Mouse (Mus musculus) naive thymus-derived CD4-positive, alpha-beta T cell, adult 2 months (primary cell): ENCODE results near the gene Gm4969.

Experiments
- DNase-seq: peaks from one replicate; pipeline ENCODE4 v3.0.0-alpha.2; 2011; ENCODE audit warnings: low read depth

Gm4969 gene

DNA sequence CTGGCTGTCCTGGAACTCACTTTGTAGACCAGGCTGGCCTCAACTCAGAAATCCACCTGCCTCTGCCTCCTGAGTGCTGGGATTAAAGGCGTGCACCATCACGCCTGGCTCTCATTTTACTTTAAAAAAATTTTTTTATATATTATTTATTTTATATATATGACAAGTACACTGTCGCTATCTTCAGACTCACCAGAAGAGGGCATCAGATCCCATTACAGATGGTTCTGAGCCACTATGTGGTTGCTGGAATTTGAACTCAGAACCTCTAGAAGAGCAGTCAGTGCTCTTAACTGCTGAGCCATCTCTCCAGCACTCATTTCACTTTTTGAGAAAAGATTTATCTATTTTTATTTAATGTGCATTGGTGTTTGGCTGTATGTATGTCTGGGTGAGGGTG, 47.1 kb downstream of the Gm4969 start:
- DNase-seq, result peak; percentile 26

DNA sequence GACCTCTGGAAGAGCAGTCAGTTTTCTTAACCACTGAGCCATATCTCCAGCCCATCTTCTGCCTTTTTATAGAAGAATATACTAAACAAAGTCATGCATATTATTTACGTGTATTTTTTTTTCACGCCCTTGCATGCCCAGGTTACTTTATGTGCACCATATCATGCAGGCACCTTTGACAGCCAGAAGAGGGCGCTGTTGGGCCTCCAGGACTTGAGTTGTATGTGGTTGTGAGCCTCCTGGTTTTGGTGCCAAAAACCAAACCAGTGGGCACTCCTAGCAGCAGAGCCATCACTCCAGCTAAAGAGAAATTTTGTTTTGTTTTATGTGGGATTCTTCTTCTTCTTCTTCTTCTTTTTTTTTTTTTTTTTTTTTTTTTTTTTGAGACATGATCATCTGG, 48.7 kb downstream of the Gm4969 start:
- peak; percentile 59 for DNase-seq

DNA sequence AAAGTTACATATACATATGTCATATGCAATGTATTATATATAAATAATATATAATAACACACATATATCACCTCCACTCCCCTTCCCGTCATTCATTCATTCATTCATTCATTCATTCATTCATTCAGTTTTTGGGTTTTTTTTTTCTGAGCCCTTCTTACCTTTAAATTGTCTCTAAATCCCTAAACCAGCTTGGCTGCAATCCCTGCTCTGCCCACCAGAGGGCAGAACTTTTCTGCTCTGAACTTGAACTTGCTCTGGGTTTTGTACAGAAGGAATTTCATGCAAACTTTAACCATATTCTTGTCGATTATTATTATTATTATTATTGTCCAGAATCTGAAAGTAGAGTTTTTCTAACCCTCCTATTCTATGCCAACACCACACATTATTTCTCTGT, 49.5 kb downstream of the Gm4969 start:
- DNase-seq, result peak; percentile 92

DNA sequence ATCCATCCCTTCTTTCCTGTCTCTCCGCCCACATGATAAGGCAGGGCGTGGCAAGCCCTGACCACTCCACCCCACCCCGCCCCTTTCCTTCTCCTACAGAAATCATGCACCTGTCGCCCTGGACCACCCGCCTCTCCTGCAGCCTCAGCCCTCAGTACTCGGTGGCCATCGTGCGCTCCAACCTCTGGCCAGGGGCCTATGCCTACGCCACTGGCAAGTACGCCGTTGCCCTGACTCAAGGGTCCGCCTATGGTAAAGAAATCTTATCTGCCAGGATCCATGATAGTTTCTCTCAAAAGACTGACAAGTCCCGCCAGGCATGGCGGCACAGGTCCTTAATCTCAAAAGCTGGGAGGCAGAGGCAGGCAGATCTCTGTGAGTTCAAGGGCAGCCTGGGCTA, 50.2 kb downstream of the Gm4969 start:
- no peak for DNase-seq

DNA sequence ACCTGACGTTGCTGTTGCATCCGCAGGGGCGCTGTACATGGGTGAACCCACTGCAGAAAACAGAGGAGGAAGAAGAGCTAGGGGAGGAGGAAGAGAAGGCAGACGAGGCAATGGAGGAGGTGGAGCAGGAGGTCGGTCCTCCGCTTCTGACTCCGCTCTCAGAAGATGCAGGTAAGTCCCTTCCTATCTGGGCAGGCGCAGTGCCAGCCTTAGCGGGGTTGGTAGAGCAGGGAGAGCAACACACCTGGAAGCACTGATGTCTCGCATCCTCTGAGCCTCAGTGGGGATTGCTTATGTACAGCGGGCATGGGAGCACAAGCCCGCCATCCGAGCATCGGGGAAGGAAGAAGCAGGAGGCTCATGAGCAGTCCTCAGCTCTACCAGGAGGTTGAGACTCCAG, 51.1 kb downstream of the Gm4969 start:
- DNase-seq, result peak; percentile 25

DNA sequence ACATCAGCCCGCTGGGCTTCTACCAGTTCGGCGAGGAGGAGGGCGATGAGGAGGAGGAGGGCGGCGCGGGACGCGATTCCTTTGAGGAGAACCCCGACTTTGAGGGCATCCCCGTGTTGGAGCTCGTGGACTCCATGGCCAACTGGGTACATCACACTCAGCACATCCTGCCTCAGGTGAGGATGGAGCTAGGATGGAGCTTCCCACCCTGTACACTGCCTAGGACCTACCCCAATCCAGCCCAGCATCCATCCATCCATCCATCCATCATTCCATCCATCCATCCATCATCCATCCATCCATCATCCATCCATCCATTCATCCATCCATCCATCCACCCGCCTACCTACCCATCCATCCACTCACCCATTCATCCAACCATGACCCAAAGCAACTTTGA, 52.3 kb downstream of the Gm4969 start:
- DNase-seq, result no peak

DNA sequence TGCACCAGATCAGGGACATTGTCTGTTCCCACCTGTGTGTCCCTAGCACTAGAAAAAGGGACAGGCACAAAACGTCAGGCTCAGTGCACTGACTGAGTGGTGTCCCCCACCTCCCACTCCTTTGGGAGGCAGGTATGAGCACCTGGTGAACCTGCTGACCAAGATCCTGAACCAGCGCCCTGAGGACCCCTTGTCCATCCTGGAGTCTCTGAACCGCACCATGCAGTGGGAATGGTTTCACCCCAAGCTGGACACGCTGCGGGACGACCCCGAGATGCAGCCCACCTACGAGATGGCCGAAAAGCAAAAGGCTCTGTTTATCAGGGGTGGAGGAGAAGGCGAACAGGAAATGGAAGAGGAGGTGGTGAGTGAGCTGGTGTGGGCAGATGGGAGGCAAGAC, 60.8 kb downstream of the Gm4969 start:
- no peak for DNase-seq

DNA sequence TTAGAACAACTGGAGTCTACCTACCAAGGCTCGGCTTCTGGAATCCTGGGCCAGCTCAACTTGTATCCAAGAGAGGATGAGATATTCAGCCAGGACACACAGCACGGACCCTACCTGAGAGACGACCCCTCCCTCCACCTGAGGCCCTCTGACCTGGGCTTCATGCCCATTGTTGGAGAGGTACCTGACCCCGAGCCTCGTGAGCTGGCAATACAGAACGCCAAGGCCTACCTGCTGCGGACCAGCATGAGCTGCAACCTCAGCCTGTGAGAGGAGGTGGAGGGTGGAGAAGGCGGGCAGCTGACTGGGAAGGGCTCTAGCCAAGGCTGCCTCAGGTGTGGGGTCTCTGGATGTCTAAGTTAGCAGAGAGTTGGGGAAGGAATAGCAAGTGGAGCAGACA, 63.1 kb downstream of the Gm4969 start:
- DNase-seq, result no peak

DNA sequence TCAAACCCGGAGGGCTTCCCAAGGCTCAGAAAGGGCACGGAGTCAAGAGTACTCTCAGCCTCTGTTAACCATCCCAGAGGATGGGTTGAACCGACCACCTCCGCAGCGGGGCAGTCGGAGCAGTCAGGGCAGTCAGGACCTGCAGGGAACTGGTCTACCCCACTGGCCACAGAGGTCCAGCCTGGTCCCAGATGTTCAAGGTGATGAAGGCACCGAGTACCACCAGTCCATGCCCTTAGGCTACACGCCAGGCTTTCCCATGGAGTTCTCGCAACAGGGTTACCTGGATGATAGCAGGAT, 63.4 kb downstream of the Gm4969 start:
- no peak for DNase-seq

DNA sequence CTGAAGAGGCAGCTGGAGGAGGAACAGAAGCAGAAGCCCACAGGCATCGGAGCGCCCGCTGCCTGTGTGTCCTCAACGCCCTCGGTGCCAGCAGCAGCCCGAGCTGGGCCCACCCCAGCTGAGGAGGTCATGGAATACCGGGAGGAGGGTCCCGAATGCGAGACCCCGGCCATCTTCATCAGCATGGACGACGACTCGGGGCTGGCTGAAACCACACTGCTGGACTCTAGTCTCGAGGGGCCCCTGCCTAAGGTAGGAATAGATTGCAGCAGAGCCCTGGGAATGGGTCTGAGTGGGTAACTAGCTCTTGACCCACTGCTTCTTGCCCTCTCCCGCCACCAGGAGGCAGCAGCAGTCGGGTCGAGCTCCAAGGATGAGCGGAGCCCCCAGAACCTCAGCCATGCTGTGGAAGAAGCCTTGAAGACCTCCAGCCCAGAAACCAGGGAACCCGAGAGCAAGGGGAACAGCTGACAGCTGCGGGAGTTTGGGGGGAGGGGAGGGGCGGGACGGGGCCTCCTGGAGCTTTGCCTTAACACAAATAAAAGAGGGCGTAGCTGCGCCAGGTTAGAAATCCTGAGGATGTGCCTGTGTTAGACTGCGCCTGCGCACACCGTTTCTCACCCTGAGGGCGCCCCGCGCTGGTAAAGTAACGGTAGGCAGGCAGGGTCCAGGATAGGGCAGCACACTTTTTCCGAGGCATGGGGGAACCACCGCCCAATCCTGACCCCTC, 64.0 kb downstream of the Gm4969 start, which contains the start of gene Rsph6a:
TSS of gene Rsph6a (plus strand) at position 644 of the 730 bp plus-strand sequence.
- DNase-seq, result no peak

DNA sequence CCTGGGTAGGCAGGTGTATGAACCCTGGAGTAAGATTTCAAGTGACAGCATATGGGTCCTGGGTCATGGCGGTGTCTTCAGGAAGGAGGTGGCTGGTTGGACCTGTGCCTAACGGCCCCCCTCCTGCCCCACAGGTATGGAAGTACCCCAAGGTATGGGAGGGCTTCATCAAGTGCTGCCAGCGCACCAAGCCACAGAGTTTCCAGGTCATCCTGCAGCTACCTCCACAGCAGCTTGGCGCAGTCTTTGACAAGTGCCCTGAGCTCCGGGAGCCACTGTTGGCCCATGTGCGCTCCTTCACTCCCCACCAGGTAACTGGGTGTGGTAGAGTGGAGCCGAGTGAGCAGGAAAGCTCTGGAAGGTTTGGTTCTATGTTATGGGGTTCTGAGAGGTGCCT, 65.0 kb downstream of the Gm4969 start:
- DNase-seq, result no peak

DNA sequence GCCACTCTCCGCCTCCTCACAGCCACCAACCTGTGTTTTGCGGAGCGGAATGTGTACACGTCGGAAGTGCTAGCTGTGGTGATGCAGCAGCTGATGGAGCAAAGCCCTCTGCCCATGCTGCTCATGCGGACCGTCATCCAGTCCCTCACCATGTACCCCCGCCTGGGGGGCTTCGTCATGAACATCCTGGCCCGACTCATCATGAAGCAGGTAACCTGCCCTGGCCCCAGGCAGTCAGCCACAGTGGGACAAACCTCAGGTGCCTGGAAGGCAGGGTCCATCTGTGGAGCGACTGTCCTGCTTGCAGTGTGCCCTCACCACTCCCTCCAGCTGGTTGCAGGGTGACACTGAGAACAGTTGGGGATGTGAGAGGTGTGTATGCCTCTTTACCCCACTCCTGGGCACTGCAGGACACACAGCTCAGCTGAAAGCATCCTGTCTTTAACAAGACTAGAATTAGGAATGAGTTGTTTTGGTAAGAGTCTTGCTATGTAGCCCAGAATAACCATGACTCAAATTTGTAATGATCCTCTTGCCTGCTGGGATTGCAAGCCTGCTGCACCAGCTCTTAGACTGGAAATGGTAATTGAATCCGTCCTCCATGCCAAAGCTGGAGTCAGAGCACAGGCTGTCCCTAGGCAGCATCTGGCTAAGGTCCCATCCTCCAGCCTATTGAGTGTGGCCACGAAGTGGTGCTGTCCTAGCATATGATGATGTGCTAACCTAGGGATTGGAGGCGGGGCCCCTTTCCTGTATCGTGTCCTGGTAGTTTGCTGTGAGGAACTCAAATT, 65.6 kb downstream of the Gm4969 start:
- DNase-seq, result no peak

DNA sequence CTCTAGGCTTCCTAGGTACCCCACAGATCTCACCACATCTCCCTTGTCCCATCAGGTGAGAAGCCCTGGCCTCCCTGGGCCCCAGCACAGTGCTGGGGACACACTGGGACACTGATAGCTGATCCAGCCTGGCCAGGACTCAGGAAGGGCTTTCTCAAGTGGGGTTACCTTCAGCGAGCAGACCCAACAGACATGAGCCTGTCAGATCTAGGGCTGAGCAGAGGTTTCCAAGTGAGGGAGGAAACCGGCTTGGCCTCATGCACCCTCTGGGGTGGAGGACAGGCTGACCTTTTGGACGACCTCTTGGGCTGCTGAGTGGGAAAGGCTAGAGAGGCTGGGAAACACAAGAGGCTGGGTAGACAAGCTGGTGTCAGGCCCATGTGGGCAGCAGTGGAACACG, 67.0 kb downstream of the Gm4969 start:
- no peak for DNase-seq

DNA sequence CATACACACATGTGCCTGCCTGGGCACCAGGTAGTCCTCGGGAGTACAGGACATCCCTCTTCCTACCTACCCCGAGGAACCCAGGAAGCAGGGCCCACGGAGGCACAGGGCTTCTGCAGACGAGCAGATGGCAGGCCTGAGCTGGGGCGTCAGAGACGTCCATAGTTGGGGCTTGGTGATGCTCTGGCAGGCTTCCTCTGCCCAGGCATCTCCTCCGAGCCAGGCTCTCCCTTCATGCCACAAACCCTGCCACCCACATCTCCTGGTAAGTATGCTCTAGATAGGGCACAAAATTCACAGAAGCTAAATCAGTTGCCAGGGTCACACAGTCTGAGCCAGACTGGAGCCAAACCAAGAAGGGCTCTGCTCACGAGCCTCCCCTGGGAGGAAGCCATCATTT, 68.0 kb downstream of the Gm4969 start:
- no peak for DNase-seq

DNA sequence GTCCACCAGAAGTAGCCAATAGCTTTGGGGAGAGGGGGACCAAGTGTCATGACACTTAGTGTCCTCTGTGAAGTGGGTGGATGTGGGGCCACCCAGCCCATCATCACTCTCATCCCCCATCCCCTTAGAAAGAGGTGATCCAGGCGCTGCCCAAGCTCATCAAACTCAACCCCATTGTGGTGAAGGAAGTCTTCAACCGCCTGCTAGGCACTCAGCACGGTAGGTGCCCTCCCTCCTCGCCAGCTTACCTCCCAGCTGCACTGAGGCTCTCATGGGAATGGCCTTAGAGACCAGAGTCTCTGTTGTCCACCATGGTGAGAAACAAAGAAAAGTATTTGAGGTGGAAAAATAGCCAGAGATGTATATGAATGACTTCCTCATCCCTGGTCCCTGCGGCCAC, 68.9 kb downstream of the Gm4969 start:
- no peak for DNase-seq
